In genomic region chr6:34999101-34999500, GRCm38 (mm10) we compare ENCODE assay signal across 8 mouse cellular contexts. TPM values are rescaled to one million over a fixed set of nuclear protein-coding genes. Genes with fewer than 3 reads are reported as not detected.
DNase-seq lines count a peak whose midpoint lies in the region; ATAC-seq and TF ChIP-seq lines count a peak whose summit lies in the region.

No protein-coding gene starts in this region.

- H3K4me2 ChIP-seq in kidney, embryonic 14.5 days (replicated peaks; ENCODE audit: low read depth, low read length), result no peak overlapping the region
- peak overlapping the region; percentile 8 for H3K4me2 ChIP-seq in neural tube, embryonic 12.5 days (replicated peaks)

- no peak overlapping the region for H3K27ac ChIP-seq in kidney, adult 2 months (ENCODE audit: insufficient read depth, low read depth, low read length)
- H3K27ac ChIP-seq in kidney, embryonic 14.5 days (ENCODE audit: low read depth, low read length), result no peak overlapping the region
- peak overlapping the region; percentile 45; the same call in 1 of the 2 replicates for H3K27ac ChIP-seq in hindbrain, embryonic 10.5 days
- H3K27ac ChIP-seq in neural tube, embryonic 12.5 days, result no peak overlapping the region

- no peak overlapping the region for H3K9ac ChIP-seq in kidney, embryonic 14.5 days (ENCODE audit: low read depth, low read length)
- no peak overlapping the region for H3K9ac ChIP-seq in neural tube, embryonic 12.5 days

- H3K27me3 ChIP-seq in kidney, adult 2 months (replicated peaks; ENCODE audit: control insufficient read depth, insufficient read depth, low read length), result no peaks in the 10 kb centered on the region
- no peaks in the 10 kb centered on the region for H3K27me3 ChIP-seq in kidney, embryonic 14.5 days (ENCODE audit: control insufficient read depth, insufficient read depth, low read length)
- no peaks in the 10 kb centered on the region for H3K27me3 ChIP-seq in hindbrain, embryonic 10.5 days (ENCODE audit: insufficient read depth, poor library complexity, severe bottlenecking)
- no peaks in the 10 kb centered on the region for H3K27me3 ChIP-seq in neural tube, embryonic 12.5 days (replicated peaks)

- TF ChIP-seq CTCF in kidney, adult 2 months (conservative IDR thresholded peaks at IDR 0.05; ENCODE audit: insufficient read depth, insufficient read length, low read depth, low read length), result peak; percentile 62

- no peak overlapping the region for H3K4me3 ChIP-seq in kidney, adult 2 months (ENCODE audit: insufficient read depth, low read depth, low read length)
- H3K4me3 ChIP-seq in kidney, embryonic 14.5 days (ENCODE audit: low read length), result no peak overlapping the region
- H3K4me3 ChIP-seq in hindbrain, embryonic 10.5 days, result peak overlapping the region; percentile 16; the same call in 1 of the 2 replicates
- no peak overlapping the region for H3K4me3 ChIP-seq in neural tube, embryonic 12.5 days

- H3K36me3 ChIP-seq in kidney, adult 2 months (ENCODE audit: control insufficient read depth, insufficient read depth, low read length), result no peaks in the 10 kb centered on the region
- H3K36me3 ChIP-seq in kidney, embryonic 14.5 days (ENCODE audit: control insufficient read depth, insufficient read depth, low read length), result no peaks in the 10 kb centered on the region
- no peaks in the 10 kb centered on the region for H3K36me3 ChIP-seq in hindbrain, embryonic 10.5 days
- no peaks in the 10 kb centered on the region for H3K36me3 ChIP-seq in neural tube, embryonic 12.5 days

- 9% methylated on average over 4 of the region's 4 CpGs for WGBS in kidney, adult 2 months
- WGBS in kidney, embryonic 14.5 days, result 5% methylated on average over 4 of the region's 4 CpGs
- 11% methylated on average over 4 of the region's 4 CpGs for WGBS in hindbrain, embryonic 10.5 days
- 15% methylated on average over 4 of the region's 4 CpGs for WGBS in neural tube, embryonic 12.5 days

- DNase-seq in kidney, adult 2 months, result peak; percentile 39
- peak; percentile 29 to 48 for DNase-seq in cerebellum, postnatal 25 days
- DNase-seq in hindbrain, embryonic 10.5 days (ENCODE audit: low spot score), result peak; percentile 33
- DNase-seq in left cerebral cortex, adult 9 months (ENCODE audit: low spot score in 2 of 2), result peak; percentile 13 to 60
- no peak for DNase-seq in urinary bladder, postnatal 4 days (ENCODE audit: low spot score in 2 of 2)

- no peak for ATAC-seq in kidney, embryonic 14.5 days (ENCODE audit: low FRiP score, low TSS enrichment)
- ATAC-seq in neural tube, embryonic 12.5 days (ENCODE audit: low FRiP score, low read depth), result peak; percentile 15; the same call in 1 of the 2 replicates
- ATAC-seq in monocyte, adult 5-6 weeks (replicated peaks; ENCODE audit: insufficient number of reproducible peaks, low FRiP score, low TSS enrichment, poor library complexity, severe bottlenecking), result no peak

- no peaks in the 10 kb centered on the region for H3K9me3 ChIP-seq in kidney, embryonic 14.5 days (ENCODE audit: control insufficient read depth, low read length)
- no peaks in the 10 kb centered on the region for H3K9me3 ChIP-seq in hindbrain, embryonic 10.5 days
- H3K9me3 ChIP-seq in neural tube, embryonic 12.5 days, result no peaks in the 10 kb centered on the region

- no peak for TF ChIP-seq POLR2A in kidney, adult 2 months (IDR thresholded peaks at IDR 0.05; ENCODE audit: low read depth, low read length)

- no peaks in the 10 kb centered on the region for H3K4me1 ChIP-seq in kidney, adult 2 months (ENCODE audit: control insufficient read depth, insufficient read depth, low read length)
- peaks cover 3% of the 10 kb centered on the region; the same call in 1 of the 2 replicates for H3K4me1 ChIP-seq in kidney, embryonic 14.5 days (ENCODE audit: control insufficient read depth, insufficient read depth, low read length)
- peaks cover 18% of the 10 kb centered on the region for H3K4me1 ChIP-seq in hindbrain, embryonic 10.5 days (replicated peaks)
- H3K4me1 ChIP-seq in neural tube, embryonic 12.5 days, result peaks cover 8% of the 10 kb centered on the region; the same call in 1 of the 2 replicates

RNA-seq across cellular contexts. Expression of gene Slc23a4, which starts 10.9 kb away (rescaled TPM):
- polyA plus RNA-seq in kidney, adult 2 months (2012; rRNA removed), result 0.16 and 0.22 TPM in 2 replicates
- 0.44 and 0.61 TPM in 2 replicates for polyA plus RNA-seq in kidney, embryonic 14.5 days (2014; fragmentation: Nextera tagmentation; extraction: Ambion mirVana)
- polyA plus RNA-seq in hindbrain, embryonic 10.5 days (2016; fragmentation: Nextera tagmentation; extraction: Ambion mirVana), result 0.29 and 0.37 TPM in 2 replicates
- 0.55 and 0.67 TPM in 2 replicates for polyA plus RNA-seq in neural tube, embryonic 12.5 days (2016; fragmentation: Nextera tagmentation; extraction: Ambion mirVana)
- total RNA-seq in monocyte, adult 5-6 weeks (2017), result 0.49 TPM in 1 of 3 replicates, not detected in the others

Comparison
In these comparisons a context has a peak if more than half of its experiments do, and no peak if none do; other contexts are left out.
1. DNase-seq: peak in kidney, adult 2 months (single experiment), cerebellum, postnatal 25 days (2 of 2), hindbrain, embryonic 10.5 days (single experiment) and left cerebral cortex, adult 9 months (2 of 2); none in urinary bladder, postnatal 4 days (0 of 2).